Mouse (Mus musculus): ENCODE measurements at regions not wholly inside any gene's neighbourhood (a gene's known extent, or its start where the extent isn't known, plus 50 kb on each side); places are given as distances from the start of the nearest gene placed in this dataset.
A peak's percentile ranks its signal among the peaks of the same experiment; 100 is the strongest.

DNA sequence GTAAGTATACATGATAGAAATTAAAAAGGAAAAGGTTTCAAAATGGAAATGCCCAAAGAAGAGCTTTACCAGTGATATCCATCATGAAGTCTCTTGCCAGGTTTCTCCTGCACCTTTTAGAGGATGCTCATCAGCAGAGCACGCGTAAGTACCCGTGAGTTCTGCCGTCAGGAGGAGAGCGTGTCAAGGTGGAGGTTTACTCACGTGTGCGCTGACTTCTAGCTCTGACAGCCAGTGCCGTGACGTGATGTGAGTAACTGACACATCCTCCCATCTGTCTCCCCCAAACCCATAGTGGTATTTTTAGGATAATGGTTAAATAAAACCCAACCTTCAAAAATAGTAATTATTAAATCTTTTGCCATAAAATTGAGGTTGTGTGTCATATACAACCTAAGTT is 55.3 kb downstream of the Adra2a start:
- no peak for ATAC-seq (replicated peaks; ENCODE audit: poor library complexity, severe bottlenecking)

GRCm38 (mm10) chr19:54099769-54100168 is 55.8 kb downstream of the Adra2a start:
- no peak for ATAC-seq (replicated peaks; ENCODE audit: poor library complexity, severe bottlenecking)

DNA sequence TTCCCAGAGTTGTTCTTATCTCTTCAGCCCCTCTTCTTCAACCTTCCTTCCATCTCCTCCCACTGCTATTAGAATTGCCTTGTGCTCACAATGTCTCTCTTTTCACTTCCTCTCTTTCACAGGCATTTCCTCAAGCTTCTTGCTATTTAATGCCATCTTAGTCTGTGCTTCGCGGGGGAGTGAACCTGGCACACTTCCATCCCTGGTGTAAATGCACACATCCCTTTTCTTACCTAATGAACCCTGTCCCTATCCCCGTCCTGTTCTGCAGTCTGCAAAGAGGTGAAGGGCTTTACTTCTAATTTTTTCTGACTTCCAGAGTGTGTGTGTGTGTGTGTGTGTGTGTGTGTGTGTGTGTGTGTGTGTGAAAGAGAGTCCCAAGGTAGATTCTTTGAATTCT is 62.6 kb downstream of the Adra2a start:
- peak; percentile 44 for ATAC-seq (replicated peaks; ENCODE audit: poor library complexity, severe bottlenecking)

DNA sequence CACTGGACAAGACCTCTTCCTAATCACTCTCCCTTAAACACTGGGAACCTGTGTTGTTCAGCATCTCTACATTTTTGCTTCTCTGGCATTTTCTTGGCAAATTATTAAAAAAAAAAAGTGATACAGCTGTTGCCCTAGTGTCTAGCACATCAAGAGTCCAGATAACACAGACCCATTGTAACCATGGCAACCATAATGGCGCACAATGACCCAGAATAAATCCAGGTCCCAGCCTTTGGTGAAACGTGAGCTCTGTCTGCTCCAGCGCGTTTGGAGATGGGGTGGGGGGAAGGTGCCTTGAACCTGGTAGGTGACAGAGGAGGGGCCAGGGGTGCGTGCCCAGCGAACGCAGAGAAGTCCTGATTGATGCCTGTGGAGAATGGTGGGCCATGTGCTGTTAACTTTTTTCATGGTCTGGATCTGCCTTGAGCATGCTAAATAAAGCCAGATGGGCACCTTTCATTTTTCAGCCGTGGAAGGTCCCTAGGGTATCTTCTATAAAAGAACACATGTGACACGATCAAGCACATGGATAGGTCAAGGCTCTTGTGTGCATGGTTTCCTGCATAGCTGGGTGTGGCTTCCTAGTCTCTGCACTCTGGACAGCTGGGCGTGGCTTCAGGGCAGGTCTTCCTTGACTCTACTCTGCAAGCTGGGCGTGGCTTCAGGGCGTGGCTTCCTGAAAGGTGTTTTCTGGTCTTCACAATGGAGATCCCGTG is 63.3 kb downstream of the Adra2a start:
- no peak for ATAC-seq (replicated peaks; ENCODE audit: poor library complexity, severe bottlenecking)

DNA sequence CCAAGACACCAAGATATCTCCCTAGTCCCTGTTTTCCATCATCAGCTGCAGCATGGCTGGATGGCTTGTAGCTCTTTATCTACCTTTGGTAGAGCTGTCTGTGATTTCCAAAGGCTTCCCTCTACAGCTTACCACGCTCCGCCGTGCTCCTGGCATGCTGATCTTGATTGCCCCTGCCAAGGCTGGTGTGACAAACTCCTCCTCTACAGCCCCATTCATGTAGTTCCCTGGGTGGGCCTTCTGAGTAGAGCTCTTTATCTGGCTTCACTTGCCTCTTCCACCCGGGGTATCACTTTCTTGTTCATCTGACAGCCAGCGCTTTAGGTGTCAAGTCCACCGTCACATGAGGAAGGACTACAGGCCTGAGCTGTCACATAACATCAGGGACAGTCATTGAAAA is 66.1 kb downstream of the Adra2a start:
- ATAC-seq (replicated peaks; ENCODE audit: poor library complexity, severe bottlenecking), result no peak

DNA sequence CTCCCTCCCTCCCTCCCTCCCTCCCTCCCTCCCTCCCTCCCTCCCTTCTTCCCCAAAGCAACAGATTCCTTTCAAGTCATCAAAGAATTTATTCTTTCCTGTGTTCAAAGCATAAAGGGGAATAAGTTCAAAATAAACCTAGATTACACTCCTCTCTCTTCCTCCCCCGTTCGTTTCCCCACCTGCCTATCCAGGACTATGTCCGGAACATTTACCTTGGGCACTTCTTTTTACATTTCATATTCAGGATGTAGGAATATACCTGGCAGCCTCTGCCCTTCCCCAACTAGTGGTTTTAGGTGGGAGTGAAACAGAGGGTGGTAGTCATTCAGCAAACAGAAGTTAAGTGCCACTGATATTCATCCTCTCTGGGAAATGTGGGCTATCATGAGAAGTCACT is 68.7 kb downstream of the Adra2a start:
- ATAC-seq (replicated peaks; ENCODE audit: poor library complexity, severe bottlenecking), result no peak

DNA sequence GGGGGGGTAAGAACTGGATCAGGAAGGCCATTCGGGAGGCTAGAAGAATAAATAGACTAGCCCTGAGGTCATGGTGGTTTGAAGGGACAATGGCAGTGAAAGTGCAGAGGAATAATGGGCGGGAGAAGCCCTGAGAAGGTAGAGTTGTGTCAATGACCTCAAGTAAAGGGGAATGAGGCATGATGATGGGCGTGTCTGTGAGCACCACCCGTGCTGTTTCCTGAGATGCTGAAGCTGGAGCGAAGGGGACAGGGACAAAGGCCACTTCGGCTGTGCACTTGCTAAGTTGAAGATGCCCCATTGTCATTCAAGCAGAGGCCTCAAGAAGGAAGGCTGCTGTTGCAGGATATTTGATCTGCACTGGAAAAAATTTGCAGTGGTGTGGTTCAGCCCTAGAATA is 69.5 kb downstream of the Adra2a start:
- ATAC-seq (replicated peaks; ENCODE audit: poor library complexity, severe bottlenecking), result no peak

- ATAC-seq (replicated peaks; ENCODE audit: poor library complexity, severe bottlenecking), result peak; percentile 94
These were observed 70.8 kb downstream of the Adra2a start for GRCm38 (mm10) chr19:54114588-54115317.

GRCm38 (mm10) chr19:54115335-54115734 is 71.4 kb downstream of the Adra2a start:
- ATAC-seq (replicated peaks; ENCODE audit: poor library complexity, severe bottlenecking), result no peak

GRCm38 (mm10) chr19:54116829-54117228 is 72.9 kb downstream of the Adra2a start:
- no peak for ATAC-seq (replicated peaks; ENCODE audit: poor library complexity, severe bottlenecking)

- no peak for ATAC-seq (replicated peaks; ENCODE audit: poor library complexity, severe bottlenecking)
These were observed 73.7 kb downstream of the Adra2a start for GRCm38 (mm10) chr19:54117676-54118075.

GRCm38 (mm10) chr19:54123586-54123985 is 79.6 kb downstream of the Adra2a start:
- no peak for ATAC-seq (replicated peaks; ENCODE audit: poor library complexity, severe bottlenecking)

DNA sequence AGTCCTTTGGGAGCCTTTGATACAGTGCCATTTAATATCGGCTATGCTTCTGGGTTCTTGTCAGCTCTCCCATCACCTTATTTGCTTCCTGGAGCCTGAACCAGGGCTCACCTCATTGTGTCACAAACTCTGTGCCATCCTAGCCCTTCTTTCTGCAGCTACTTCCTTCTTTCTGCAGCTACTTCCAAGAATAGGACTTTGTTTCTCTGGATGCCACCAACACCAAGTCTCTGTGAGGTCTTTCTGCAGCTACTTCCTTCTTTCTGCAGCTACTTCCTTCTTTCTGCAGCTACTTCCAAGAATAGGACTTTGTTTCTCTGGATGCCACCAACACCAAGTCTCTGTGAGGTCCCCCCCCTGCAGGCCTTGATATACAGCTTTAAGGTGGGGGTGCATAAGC is 107.8 kb downstream of the Adra2a start:
- ATAC-seq (replicated peaks; ENCODE audit: poor library complexity, severe bottlenecking), result peak; percentile 55

GRCm38 (mm10) chr19:54154400-54154799 is 110.4 kb downstream of the Adra2a start:
- ATAC-seq (replicated peaks; ENCODE audit: poor library complexity, severe bottlenecking), result no peak

DNA sequence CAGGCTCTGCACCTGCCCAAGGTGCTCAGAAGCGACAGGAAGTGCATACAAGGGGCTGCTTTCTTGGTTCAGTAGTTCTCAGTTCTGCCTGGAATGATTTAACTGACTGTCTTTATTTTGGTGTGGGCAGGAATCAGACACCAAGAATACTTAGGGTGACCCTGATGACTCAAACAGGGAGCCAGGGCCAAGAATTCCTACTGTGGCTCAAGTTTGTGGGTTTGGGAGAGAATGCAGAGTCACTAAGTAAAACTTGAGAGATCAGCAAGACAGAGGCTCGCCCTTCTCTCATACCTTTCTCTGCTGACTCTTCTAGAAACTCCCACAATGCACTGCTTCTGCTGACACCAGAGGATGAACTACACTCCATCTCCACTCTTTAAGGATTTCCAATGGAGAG is 126.4 kb downstream of the Adra2a start:
- no peak for ATAC-seq (replicated peaks; ENCODE audit: poor library complexity, severe bottlenecking)

DNA sequence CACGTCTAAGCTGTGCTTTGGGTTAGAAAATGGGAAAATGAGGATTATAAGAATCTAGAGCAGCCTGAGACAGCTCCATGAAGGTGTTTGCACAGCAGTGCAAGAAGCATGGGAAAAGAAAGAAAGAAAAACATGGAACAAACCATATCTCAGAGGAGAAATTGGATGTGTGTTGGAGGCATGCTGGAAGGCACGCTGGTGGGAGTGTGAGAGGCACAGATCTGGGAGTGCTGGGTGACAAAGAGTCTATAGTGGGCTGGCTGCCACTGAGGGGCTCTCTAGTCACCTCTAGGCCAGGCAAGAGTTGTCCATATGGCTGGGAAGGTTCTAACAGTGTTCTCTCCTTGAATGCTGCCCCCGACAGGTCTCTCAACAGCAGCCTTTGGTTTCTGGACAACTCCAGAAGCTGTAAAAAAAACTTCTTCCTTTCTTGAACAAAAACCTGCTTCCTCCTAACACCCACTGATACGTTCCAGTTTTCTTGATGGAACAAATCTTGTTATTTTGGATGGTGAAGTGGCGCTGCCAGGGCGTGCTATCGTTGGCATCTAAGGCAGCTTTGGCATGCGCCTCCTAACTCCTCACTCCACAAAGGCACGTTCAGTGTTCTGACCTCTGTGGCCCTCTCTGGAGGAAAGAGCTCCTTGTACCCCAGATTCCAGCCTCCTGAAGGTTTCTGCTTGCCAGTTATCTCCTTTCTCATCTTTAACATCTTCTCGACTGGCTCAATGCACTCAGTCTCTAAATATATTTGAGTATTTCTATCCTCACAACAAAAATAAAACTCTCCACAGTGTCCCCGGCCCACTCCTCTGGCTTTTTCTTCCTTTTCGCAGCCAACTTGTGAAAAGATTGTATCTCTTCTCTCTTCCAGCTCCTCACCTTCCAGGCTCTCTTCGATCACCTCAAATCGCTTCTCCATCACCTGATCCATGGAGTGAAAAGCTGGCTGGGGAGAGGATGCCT is 130.4 kb downstream of the Adra2a start:
- ATAC-seq (replicated peaks; ENCODE audit: poor library complexity, severe bottlenecking), result no peak

DNA sequence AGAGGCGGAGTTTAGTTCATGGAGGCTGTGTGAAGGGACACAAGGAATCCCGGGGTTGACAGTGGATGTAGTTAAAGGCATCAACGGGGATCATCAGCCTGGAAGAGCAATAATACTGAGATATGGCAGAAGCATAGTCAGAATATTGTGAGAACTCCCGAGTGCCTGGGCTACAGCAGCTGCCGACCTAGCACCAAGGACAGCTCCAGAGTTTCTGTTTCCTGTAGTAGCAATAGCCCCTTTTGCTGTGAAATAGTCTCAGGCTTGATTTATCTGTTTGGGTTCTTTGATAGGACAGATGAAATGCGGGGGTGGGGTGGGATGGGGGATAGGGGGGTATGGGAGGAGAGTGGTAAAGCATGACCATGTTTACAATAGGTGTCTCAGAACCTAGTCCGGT is 131.8 kb downstream of the Adra2a start:
- no peak for ATAC-seq (replicated peaks; ENCODE audit: poor library complexity, severe bottlenecking)

- no peak for ATAC-seq (replicated peaks; ENCODE audit: poor library complexity, severe bottlenecking)
These were observed 133.5 kb downstream of the Adra2a start for GRCm38 (mm10) chr19:54177491-54177890.

GRCm38 (mm10) chr19:54200407-54200806 is 156.5 kb downstream of the Adra2a start:
- ATAC-seq (replicated peaks; ENCODE audit: poor library complexity, severe bottlenecking), result no peak

GRCm38 (mm10) chr19:54202456-54202855 is 158.5 kb downstream of the Adra2a start:
- ATAC-seq (replicated peaks; ENCODE audit: poor library complexity, severe bottlenecking), result no peak

GRCm38 (mm10) chr19:54206819-54207218 is 162.9 kb downstream of the Adra2a start:
- no peak for ATAC-seq (replicated peaks; ENCODE audit: poor library complexity, severe bottlenecking)

Measured in granulocyte monocyte progenitor cell, adult 5-6 weeks (primary cell).